17 mouse cellular contexts compared by ENCODE assay signal in genomic region chr2:105685651-105686050, GRCm38 (mm10). TPM values are rescaled to one million over a fixed set of nuclear protein-coding genes. Genes with fewer than 3 reads are reported as not detected.
A peak's percentile ranks its signal among the peaks of the same experiment; 100 is the strongest.
DNase-seq lines count a peak whose midpoint lies in the region; ATAC-seq and TF ChIP-seq lines count a peak whose summit lies in the region.
"Had no signal": no experiment of that assay in that cellular context is flagged by ENCODE, and none has a peak within 500 bp of the region (broad histone marks: within the 10 kb centered on the region; RNA-seq: fewer than 3 reads in every experiment).

No protein-coding gene starts in this region.

- no peak overlapping the region for H3K27ac ChIP-seq in hindbrain, embryonic 11.5 days (ENCODE audit: low read depth, low read length)
- no peak overlapping the region for H3K27ac ChIP-seq in hindbrain, embryonic 12.5 days
- H3K27ac ChIP-seq in hindbrain, postnatal 0 days = peak overlapping the region; percentile 1; the same call in 1 of the 2 replicates
- H3K27ac ChIP-seq: heart, adult 2 months had no signal

- no peak overlapping the region for H3K4me2 ChIP-seq in hindbrain, embryonic 11.5 days (replicated peaks; ENCODE audit: low read depth, low read length)
- H3K4me2 ChIP-seq in hindbrain, embryonic 12.5 days (replicated peaks) = no peak overlapping the region
- H3K4me2 ChIP-seq in hindbrain, postnatal 0 days (ENCODE audit: low read depth, low read length) = peak overlapping the region; percentile 65

- no peak overlapping the region for H3K9ac ChIP-seq in hindbrain, embryonic 11.5 days (ENCODE audit: low read depth, low read length)
- H3K9ac ChIP-seq in hindbrain, embryonic 12.5 days = no peak overlapping the region
- H3K9ac ChIP-seq in hindbrain, postnatal 0 days (replicated peaks; ENCODE audit: low read length) = no peak overlapping the region
- H3K9ac ChIP-seq: liver, postnatal 0 days had no signal

- H3K27me3 ChIP-seq in hindbrain, embryonic 11.5 days (ENCODE audit: control insufficient read depth, insufficient read depth, low read length) = peaks cover 56% of the 10 kb centered on the region
- H3K27me3 ChIP-seq in hindbrain, embryonic 12.5 days = peaks cover 78% of the 10 kb centered on the region
- H3K27me3 ChIP-seq in hindbrain, postnatal 0 days (ENCODE audit: insufficient read depth, low read length) = peaks cover 14% of the 10 kb centered on the region

- ATAC-seq in hindbrain, embryonic 11.5 days (ENCODE audit: low FRiP score) = no peak
- no peak for ATAC-seq in hindbrain, embryonic 12.5 days (ENCODE audit: low FRiP score)
- no peak for ATAC-seq in hindbrain, postnatal 0 days
- ATAC-seq: CD4-positive, CD25-positive, alpha-beta regulatory T cell, adult 4 months; liver, postnatal 0 days had no signal

- no peak for TF ChIP-seq CTCF in hindbrain, postnatal 0 days (IDR thresholded peaks at IDR 0.05; ENCODE audit: low read depth)

- intact Hi-C loops in left cerebral cortex, postnatal 4 days (cut with DNase I) = loop anchor here (10.0 kb wide), 3 partner anchors 119 to 509 kb away; no protein-coding TSS in a partner anchor

- peak; percentile 36 for DNase-seq in hindbrain, embryonic 11.5 days (ENCODE audit: low spot score)
- DNase-seq in cerebellum, adult 9-11 months = peak; percentile 71
- peak; percentile 52 to 67 for DNase-seq in cerebellum, postnatal 36 days
- DNase-seq in hindbrain, postnatal 0 days (ENCODE audit: low spot score) = peak; percentile 3
- no peak for DNase-seq in left cerebral cortex, postnatal 4 days
- no peak for DNase-seq in ovary, postnatal 36 days (ENCODE audit: low spot score)
- DNase-seq: heart, adult 2 months; heart, postnatal 36 days; kidney, adult 9 months; liver, postnatal 0 days; lung, postnatal 4 days; thymus, postnatal 36 days had no signal

- no peaks in the 10 kb centered on the region for H3K36me3 ChIP-seq in hindbrain, embryonic 11.5 days (ENCODE audit: control insufficient read depth, insufficient read depth, low read length)
- no peaks in the 10 kb centered on the region for H3K36me3 ChIP-seq in hindbrain, embryonic 12.5 days
- no peaks in the 10 kb centered on the region for H3K36me3 ChIP-seq in hindbrain, postnatal 0 days (ENCODE audit: insufficient read depth, low read length)

- peaks cover 14% of the 10 kb centered on the region for H3K4me1 ChIP-seq in hindbrain, embryonic 11.5 days (replicated peaks; ENCODE audit: control insufficient read depth, insufficient read depth, low read length)
- H3K4me1 ChIP-seq in hindbrain, embryonic 12.5 days = peaks cover 61% of the 10 kb centered on the region
- 0 out of 2 replicates have a peak, but pooled peaks cover 12% of the 10 kb centered on the region for H3K4me1 ChIP-seq in hindbrain, postnatal 0 days (ENCODE audit: insufficient read depth, low read length)

- WGBS in hindbrain, embryonic 11.5 days = 28% methylated on average over 11 of the region's 11 CpGs
- 28% methylated on average over 11 of the region's 11 CpGs for WGBS in hindbrain, embryonic 12.5 days
- whole genome bisulfite sequencing in hindbrain, postnatal 0 days = 45% methylated on average over 11 of the region's 11 CpGs

- no peaks in the 10 kb centered on the region for H3K9me3 ChIP-seq in hindbrain, embryonic 11.5 days (ENCODE audit: control insufficient read depth, low read length)
- H3K9me3 ChIP-seq in hindbrain, embryonic 12.5 days (replicated peaks) = no peaks in the 10 kb centered on the region
- no peaks in the 10 kb centered on the region for H3K9me3 ChIP-seq in hindbrain, postnatal 0 days (ENCODE audit: low read length)

- H3K4me3 ChIP-seq in hindbrain, embryonic 11.5 days (ENCODE audit: low read depth, low read length) = no peak overlapping the region
- no peak overlapping the region for H3K4me3 ChIP-seq in hindbrain, embryonic 12.5 days
- no peak overlapping the region for H3K4me3 ChIP-seq in hindbrain, postnatal 0 days (ENCODE audit: low read length)
- H3K4me3 ChIP-seq: erythroblast, embryonic 14.5 days; heart, adult 2 months; myocyte had no signal

RNA-seq across cellular contexts. Expression of gene Pax6, which starts 17.0 kb away (rescaled TPM):
- polyA plus RNA-seq in hindbrain, embryonic 11.5 days (2014; fragmentation: Nextera tagmentation; extraction: Ambion mirVana) = 23.9 and 26.8 TPM in 2 replicates
- polyA plus RNA-seq in hindbrain, embryonic 12.5 days (2016; fragmentation: Nextera tagmentation; extraction: Ambion mirVana) = 17.9 and 20.1 TPM in 2 replicates
- total RNA-seq in hindbrain, postnatal 0 days (2014; rRNA removed) = 88.7 and 136 TPM in 2 replicates
- polyA plus RNA-seq in hindbrain, postnatal 0 days (2015; fragmentation: Nextera tagmentation; extraction: Ambion mirVana) = 68.7 and 82.3 TPM in 2 replicates
- 10 to 100 TPM; 11.5 to 13.9 TPM for total RNA-seq in left cerebral cortex, postnatal 4 days (2021)
- total RNA-seq: gastrocnemius, adult 18-20 months; heart, adult 2 months; heart, postnatal 36 days had no signal
- polyA plus RNA-seq: heart, adult 2 months; liver, postnatal 0 days had no signal

Comparison
In these comparisons a context has a peak if more than half of its experiments do, and no peak if none do; other contexts are left out.
1. DNase-seq: peak in hindbrain, embryonic 11.5 days (single experiment), cerebellum, adult 9-11 months (single experiment), cerebellum, postnatal 36 days (2 of 2) and hindbrain, postnatal 0 days (single experiment); none in left cerebral cortex, postnatal 4 days (single experiment) and ovary, postnatal 36 days (single experiment).